Mouse (Mus musculus) kidney, embryonic 14.5 days (tissue): ENCODE measurements around the gene Rxra. TPM values are rescaled to one million over a fixed set of nuclear protein-coding genes. Genes with fewer than 3 reads are reported as not detected.

ENCODE experiments used
- ATAC-seq: fragments of 200-750 bp; cut with Nextera tagmentation; 2 replicates; pipeline ENCODE4 v1.8.0; 2017; ENCODE audit warnings: moderate number of reproducible peaks, mild to moderate bottlenecking, moderate TSS enrichment, moderate library complexity; ENCODE audit not compliant: low FRiP score, low TSS enrichment
- H3K27ac ChIP-seq: fragments of 300-500 bp; sonication (generic); 2 replicates; pipeline ENCODE4 v1.5.1; 2014; ENCODE audit warnings: low read depth, mild to moderate bottlenecking, low read length, moderate library complexity, mixed read lengths
- H3K27me3 ChIP-seq: fragments of 300-500 bp; sonication (generic); 2 replicates; pipeline ENCODE4 v1.6.1; 2014; ENCODE audit warnings: mild to moderate bottlenecking, low read length; ENCODE audit not compliant: control insufficient read depth, insufficient read depth
- H3K36me3 ChIP-seq: fragments of 300-500 bp; sonication (generic); 2 replicates; pipeline ENCODE4 v1.6.1; 2014; ENCODE audit warnings: low read length, mixed read lengths; ENCODE audit not compliant: control insufficient read depth, insufficient read depth
- H3K4me1 ChIP-seq: fragments of 300-500 bp; sonication (generic); 2 replicates; pipeline ENCODE4 v1.6.1; 2014; ENCODE audit warnings: low read length, mixed read lengths; ENCODE audit not compliant: control insufficient read depth, insufficient read depth
- H3K4me2 ChIP-seq: fragments of 300-500 bp; sonication (generic); replicated peaks from 2 replicates; pipeline ENCODE4 v1.6.1; 2014; ENCODE audit warnings: low read depth, mild to moderate bottlenecking, low read length
- H3K4me3 ChIP-seq: fragments of 300-500 bp; sonication (generic); 2 replicates; pipeline ENCODE4 v1.5.1; 2014; ENCODE audit warnings: mild to moderate bottlenecking, low read length
- H3K9ac ChIP-seq: fragments of 300-500 bp; sonication (generic); 2 replicates; pipeline ENCODE4 v1.6.1; 2014; ENCODE audit warnings: low read depth, mild to moderate bottlenecking, low read length, moderate library complexity
- H3K9me3 ChIP-seq: fragments of 300-500 bp; sonication (generic); 2 replicates; pipeline ENCODE4 v1.6.1; 2016; ENCODE audit warnings: low read length; ENCODE audit not compliant: control insufficient read depth
- WGBS: fragments of 180-500 bp; shearing (Covaris S2); extraction: QIAGEN DNeasy Blood & Tissue Kit; methylation state at CpG from one replicate; pipeline ENCODE4 v1.1.7; 2014; 5-methylcytosine and 5-hydroxymethylcytosine counted together
- polyA plus RNA-seq: library from polyadenylated mRNA; unstranded; fragments of >200 nt; fragmentation: Nextera tagmentation; extraction: Ambion mirVana; gene quantifications from 2 replicates; pipeline ENCODE4 v1.2.1, GENCODE M21; 2014

The Rxra gene
- polyA plus RNA-seq, 1 experiment from 2014 or later, result 6.2 TPM

DNA sequence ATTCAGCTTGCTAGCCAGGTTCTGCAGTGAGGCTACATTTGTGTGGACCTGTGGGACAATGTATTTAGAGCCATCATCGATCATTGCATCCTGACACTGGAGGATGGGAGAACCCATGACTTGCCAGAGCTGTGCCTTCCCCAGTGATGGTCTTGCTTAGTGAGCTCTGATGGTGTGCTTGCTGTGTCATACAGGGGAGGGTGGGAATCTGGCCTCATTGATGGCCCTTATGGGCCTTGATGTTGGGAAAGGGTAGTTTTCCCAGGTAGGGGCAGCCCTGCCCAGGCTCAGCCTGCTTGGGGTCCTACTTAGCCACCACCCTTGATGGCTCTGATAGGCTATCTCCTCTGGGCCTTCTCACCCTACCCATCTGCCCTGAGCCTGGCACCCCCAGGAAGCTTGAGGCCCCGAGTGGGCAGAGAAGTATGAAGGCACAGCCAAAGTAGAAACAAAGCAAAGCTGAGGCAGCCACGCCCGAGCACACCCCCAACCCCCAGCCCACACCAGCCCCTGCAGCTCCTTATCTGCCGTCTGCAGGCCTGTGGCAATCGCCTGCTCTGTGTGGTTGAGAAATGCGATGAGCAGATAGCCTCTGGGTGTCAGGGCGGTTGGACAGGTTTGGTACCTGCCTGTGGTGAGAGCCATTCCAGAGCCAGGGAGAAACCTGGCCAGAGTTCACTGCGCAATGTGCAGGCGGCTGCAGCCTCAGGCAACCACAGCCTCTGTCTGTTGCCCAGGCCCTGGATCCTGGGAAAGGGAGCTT lies 26.8 kb downstream of the Rxra start:
- H3K27ac ChIP-seq, result 0 out of 2 replicates have a peak overlapping the region, but pooled peaks have one; percentile 55
- no peak overlapping the region for H3K4me2 ChIP-seq
- 0 out of 2 replicates have a peak overlapping the region, but pooled peaks have one; percentile 28 for H3K9ac ChIP-seq
- H3K36me3 ChIP-seq, result no peaks in the 10 kb centered on the region
- peak; percentile 22; the same call in 1 of the 2 replicates for ATAC-seq
- H3K27me3 ChIP-seq, result no peaks in the 10 kb centered on the region
- no peak overlapping the region for H3K4me3 ChIP-seq
- H3K4me1 ChIP-seq, result peaks cover 41% of the 10 kb centered on the region
- H3K9me3 ChIP-seq, result no peaks in the 10 kb centered on the region
- 63% methylated on average over 10 of the region's 10 CpGs for WGBS

DNA sequence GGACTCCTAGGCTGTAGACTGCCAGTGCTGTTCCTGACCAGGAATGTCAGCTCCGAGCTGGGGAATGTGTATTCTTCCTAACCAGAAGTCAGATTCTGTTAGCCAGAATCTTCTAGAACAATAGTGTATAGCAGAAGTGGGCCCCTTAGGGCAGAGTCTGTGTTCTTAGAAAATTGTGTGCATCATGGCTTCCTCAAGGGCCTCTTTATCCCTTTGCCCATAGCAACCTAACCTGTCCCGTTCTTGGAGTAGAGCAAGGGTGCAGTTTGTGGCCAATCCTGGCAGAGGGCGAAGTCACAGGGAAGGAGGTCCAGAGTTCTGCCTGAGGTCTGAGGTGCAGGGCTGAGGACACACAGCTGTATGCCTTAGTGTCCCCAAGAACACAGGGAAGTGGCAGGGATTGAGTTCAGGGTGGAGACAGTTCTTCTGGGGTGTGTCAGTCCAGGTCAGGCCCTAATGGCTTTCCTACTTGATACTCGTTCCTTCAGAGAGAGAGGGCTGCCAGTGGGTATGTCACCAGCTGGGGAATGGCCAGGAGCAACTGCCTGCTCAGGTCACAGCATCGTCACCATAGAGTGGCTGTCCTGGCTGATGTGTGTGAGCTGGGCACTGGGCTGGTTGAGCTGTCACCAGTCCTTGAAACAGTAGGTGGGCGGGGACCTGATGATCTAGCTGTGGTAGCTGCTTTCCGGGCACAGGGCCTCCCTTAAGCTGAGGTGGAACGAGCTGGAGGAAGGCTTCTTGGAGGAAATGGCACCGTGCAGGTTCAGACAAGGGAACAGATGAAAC lies 27.8 kb downstream of the Rxra start:
- Histone ChIP-seq H3K36me3 (no peaks in the 10 kb centered on the region), H3K27ac (peak overlapping the region; percentile 1; the same call in 1 of the 2 replicates), H3K4me3 (no peak overlapping the region), H3K4me1 (peaks cover 32% of the 10 kb centered on the region), H3K9me3 (no peaks in the 10 kb centered on the region), H3K9ac (no peak overlapping the region), H3K4me2 (no peak overlapping the region), H3K27me3 (no peaks in the 10 kb centered on the region)
- ATAC-seq, result no peak
- 64% methylated on average over 9 of the region's 9 CpGs for WGBS

DNA sequence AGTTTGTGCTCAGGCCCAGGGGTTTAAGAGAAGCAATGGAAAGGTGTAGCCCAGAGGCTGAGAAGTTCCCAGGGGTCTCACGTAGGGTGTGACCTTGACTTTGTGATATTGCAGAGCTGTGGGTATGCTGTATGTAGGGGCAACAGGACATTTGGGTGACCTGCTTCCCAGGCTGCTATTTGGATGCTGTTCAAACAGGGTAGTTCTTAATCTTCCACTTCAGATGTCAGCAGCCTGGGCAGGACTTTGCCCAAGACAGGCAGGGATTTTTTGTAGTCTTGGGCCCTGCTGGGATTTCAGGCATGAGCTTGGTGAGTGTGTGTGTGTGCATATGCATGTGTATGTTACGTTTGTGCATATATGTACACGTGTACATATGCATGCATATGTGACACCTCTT lies 28.4 kb downstream of the Rxra start:
- whole genome bisulfite sequencing, result 91% methylated on average over 3 of the region's 3 CpGs
- H3K4me1 ChIP-seq, result peaks cover 26% of the 10 kb centered on the region
- H3K9me3 ChIP-seq, result no peaks in the 10 kb centered on the region
- H3K4me2 ChIP-seq, result no peak overlapping the region
- no peaks in the 10 kb centered on the region for H3K36me3 ChIP-seq
- H3K9ac ChIP-seq, result no peak overlapping the region
- no peaks in the 10 kb centered on the region for H3K27me3 ChIP-seq
- ATAC-seq, result no peak
- H3K27ac ChIP-seq, result no peak overlapping the region
- no peak overlapping the region for H3K4me3 ChIP-seq

DNA sequence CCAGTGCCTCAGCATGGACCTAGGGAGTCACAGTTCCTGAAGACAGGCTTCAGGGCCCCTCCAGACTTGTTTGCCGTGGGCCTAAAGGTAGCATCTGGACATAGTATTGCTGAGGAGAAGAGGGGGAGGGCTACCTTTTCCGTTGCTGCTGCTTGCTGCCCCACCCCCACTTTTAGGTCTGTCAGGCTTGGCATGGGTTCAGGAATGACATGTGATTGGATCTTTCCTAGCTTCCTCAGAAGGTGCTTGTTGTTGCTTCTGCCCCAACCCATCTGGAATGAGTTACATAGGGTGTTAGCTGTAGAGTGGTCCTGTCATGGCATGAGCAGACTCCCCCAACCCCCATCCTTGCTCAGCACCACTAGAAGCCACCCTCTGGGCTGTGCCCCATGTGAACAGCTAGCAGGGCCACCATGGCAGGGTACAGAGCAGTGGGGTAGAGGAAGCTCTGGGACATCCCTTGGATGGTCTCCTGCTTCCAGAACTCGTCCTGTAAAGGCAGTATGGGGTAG lies 34.7 kb downstream of the Rxra start:
- Histone ChIP-seq H3K9me3 (no peaks in the 10 kb centered on the region), H3K36me3 (no peaks in the 10 kb centered on the region), H3K27me3 (no peaks in the 10 kb centered on the region), H3K27ac (no peak overlapping the region), H3K9ac (no peak overlapping the region), H3K4me2 (no peak overlapping the region), H3K4me1 (peaks cover 28% of the 10 kb centered on the region), H3K4me3 (no peak overlapping the region)
- ATAC-seq, result no peak
- WGBS, result 45% methylated on average over 3 of the region's 3 CpGs

DNA sequence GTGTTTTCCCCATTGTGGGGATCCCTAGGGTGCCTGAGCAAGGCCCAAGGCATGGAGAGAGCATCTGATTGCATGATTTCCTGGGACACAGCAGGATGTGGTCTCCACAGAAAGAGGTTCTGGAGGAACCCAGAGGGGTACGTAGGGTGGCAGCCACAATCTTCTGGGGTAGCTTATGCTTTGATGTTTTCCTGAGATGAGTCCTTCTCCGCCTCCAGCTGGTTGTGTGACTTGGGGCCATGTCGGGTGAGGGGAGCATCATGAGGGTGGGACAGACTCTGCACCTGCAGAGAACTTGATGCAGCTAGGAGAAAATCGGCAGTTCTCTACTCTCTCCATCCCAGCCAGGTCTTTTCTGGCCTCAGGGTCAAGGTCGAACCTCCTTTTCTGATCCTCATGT lies 36.4 kb downstream of the Rxra start:
- no peak for ATAC-seq
- Histone ChIP-seq H3K36me3 (no peaks in the 10 kb centered on the region), H3K9me3 (no peaks in the 10 kb centered on the region), H3K4me2 (no peak overlapping the region), H3K4me3 (no peak overlapping the region), H3K9ac (no peak overlapping the region), H3K27ac (no peak overlapping the region), H3K27me3 (no peaks in the 10 kb centered on the region), H3K4me1 (peaks cover 43% of the 10 kb centered on the region)
- 83% methylated on average over 5 of the region's 5 CpGs for WGBS

DNA sequence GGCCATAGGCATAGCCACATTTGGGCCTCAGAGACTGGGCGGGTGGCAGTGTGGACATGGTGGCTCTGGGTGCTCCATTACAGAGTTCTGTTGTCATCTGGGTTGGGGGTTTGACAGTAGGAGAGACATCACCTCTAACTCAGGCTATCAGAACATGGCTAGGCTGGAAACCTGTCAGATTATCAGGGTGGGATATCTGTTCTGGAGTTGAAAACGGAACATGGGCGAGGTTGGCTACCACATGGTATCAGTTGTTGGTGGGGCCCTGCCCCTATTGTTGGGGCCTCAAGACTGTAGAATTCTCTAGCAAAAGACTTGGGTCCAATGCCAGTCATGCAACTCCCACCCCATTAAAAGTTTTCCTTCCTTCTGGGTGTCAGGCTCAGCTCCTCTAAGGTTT lies 37.1 kb downstream of the Rxra start:
- Histone ChIP-seq H3K27ac (no peak overlapping the region), H3K27me3 (no peaks in the 10 kb centered on the region), H3K4me3 (no peak overlapping the region), H3K4me1 (peaks cover 50% of the 10 kb centered on the region), H3K9me3 (no peaks in the 10 kb centered on the region), H3K9ac (no peak overlapping the region), H3K4me2 (no peak overlapping the region), H3K36me3 (no peaks in the 10 kb centered on the region)
- WGBS, result 92% methylated on average over 3 of the region's 3 CpGs
- no peak for ATAC-seq

DNA sequence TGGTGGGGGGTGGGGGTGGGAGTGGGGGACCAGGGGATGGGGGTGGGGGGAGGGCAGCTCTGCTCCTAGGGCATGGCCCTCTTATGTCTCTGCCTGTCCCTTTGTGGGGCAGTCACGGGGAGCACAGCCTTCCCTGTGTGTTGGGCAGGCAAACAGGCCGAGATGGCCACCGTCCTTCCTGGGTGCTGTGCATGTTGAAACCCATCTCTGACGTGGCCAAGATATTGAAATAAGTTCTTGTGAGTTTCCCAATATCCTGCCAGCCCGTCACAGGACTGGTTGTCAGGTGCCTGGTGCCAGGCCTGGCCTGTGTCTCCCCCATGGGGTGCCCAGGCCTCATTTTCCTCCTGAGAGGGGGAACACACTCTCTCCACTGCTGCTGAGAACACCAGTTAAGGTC lies 37.9 kb downstream of the Rxra start:
- Histone ChIP-seq H3K4me1 (peaks cover 56% of the 10 kb centered on the region), H3K9me3 (no peaks in the 10 kb centered on the region), H3K9ac (no peak overlapping the region), H3K4me2 (no peak overlapping the region), H3K4me3 (no peak overlapping the region), H3K27me3 (no peaks in the 10 kb centered on the region), H3K27ac (no peak overlapping the region), H3K36me3 (no peaks in the 10 kb centered on the region)
- no peak for ATAC-seq
- WGBS, result 86% methylated on average over 5 of the region's 5 CpGs

DNA sequence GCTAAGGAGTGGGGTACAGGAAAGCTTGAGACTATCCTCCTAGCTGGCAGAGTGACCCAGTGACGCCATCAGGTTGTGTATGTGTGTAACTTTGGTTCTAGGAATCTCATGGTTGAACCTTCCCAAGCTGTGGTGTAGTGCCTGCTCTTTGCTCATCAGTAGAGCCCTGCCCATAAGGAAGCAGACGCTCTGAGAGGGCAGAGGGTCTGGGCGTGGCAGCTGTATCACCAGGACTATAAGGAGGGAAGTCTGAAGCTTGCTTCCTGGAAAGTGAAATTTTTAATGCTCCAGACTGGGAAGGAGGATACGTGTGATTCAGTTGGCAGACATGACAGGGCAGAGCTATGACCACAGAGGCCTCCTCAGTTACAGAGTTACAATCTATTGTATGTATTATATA lies 39.0 kb downstream of the Rxra start:
- Histone ChIP-seq H3K4me2 (no peak overlapping the region), H3K9ac (0 out of 2 replicates have a peak overlapping the region, but pooled peaks have one; percentile 14), H3K9me3 (no peaks in the 10 kb centered on the region), H3K36me3 (no peaks in the 10 kb centered on the region), H3K4me1 (peaks cover 54% of the 10 kb centered on the region), H3K27ac (no peak overlapping the region; the same call in 1 of the 2 replicates), H3K4me3 (no peak overlapping the region), H3K27me3 (no peaks in the 10 kb centered on the region)
- ATAC-seq, result no peak
- WGBS, result 63% methylated on average over 4 of the region's 4 CpGs

DNA sequence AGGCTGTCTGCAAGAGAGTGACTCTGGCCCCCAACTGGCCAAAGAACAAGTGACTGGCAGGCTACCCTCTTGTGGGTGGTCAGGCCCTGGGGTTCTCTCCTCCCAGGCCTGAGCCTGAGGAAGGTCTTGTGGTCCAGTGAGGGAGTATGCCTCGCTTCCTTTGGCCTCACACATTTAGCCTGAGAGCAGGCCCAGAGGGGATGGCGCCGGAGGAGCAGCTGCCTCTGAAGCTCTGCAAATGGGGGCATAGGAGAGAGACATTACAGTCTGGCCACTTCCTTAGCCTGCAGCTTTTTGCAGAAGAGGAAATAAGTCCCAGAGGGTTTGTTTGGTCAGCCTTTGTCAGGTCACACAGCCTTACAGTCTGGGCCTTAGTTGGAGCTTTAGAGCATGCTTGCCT lies 40.1 kb downstream of the Rxra start:
- H3K36me3 ChIP-seq, result no peaks in the 10 kb centered on the region
- WGBS, result 59% methylated on average over 3 of the region's 3 CpGs
- no peak overlapping the region for H3K4me2 ChIP-seq
- H3K9ac ChIP-seq, result no peak overlapping the region
- no peak overlapping the region for H3K4me3 ChIP-seq
- H3K9me3 ChIP-seq, result no peaks in the 10 kb centered on the region
- H3K27ac ChIP-seq, result no peak overlapping the region
- ATAC-seq, result no peak
- H3K27me3 ChIP-seq, result no peaks in the 10 kb centered on the region
- H3K4me1 ChIP-seq, result peaks cover 45% of the 10 kb centered on the region
